Mouse (Mus musculus) limb, embryonic 12.5 days (tissue): ENCODE results near the gene Clec14a. TPM values are rescaled to one million over a fixed set of nuclear protein-coding genes. Genes with fewer than 3 reads are reported as not detected.

Source experiments
- ATAC-seq: fragments of 200-750 bp; cut with Nextera tagmentation; 2 replicates; pipeline ENCODE4 v1.8.0; 2017; ENCODE audit warnings: low read depth, moderate TSS enrichment; ENCODE audit not compliant: insufficient number of reproducible peaks, insufficient read depth, low FRiP score, low TSS enrichment
- H3K27ac ChIP-seq: fragments of 300-500 bp; sonication (generic); 2 replicates; pipeline ENCODE4 v1.5.1; 2016; ENCODE audit warnings: mild to moderate bottlenecking, moderate library complexity
- H3K27me3 ChIP-seq: fragments of 300-500 bp; sonication (generic); 2 replicates; pipeline ENCODE4 v1.6.1; 2016; ENCODE audit warnings: mild to moderate bottlenecking, moderate library complexity
- H3K36me3 ChIP-seq: fragments of 300-500 bp; sonication (generic); 2 replicates; pipeline ENCODE4 v1.6.1; 2016; ENCODE audit warnings: mild to moderate bottlenecking, moderate library complexity
- H3K4me1 ChIP-seq: fragments of 300-500 bp; sonication (generic); replicated peaks from 2 replicates; pipeline ENCODE4 v1.6.1; 2016
- H3K4me2 ChIP-seq: fragments of 300-500 bp; sonication (generic); 2 replicates; pipeline ENCODE4 v1.6.1; 2016; ENCODE audit warnings: mild to moderate bottlenecking, moderate library complexity
- H3K4me3 ChIP-seq: fragments of 300-500 bp; sonication (generic); replicated peaks from 2 replicates; pipeline ENCODE4 v1.5.1; 2016; ENCODE audit warnings: mild to moderate bottlenecking
- H3K9ac ChIP-seq: fragments of 300-500 bp; sonication (generic); replicated peaks from 2 replicates; pipeline ENCODE4 v1.6.1; 2016; ENCODE audit warnings: mild to moderate bottlenecking, moderate library complexity
- H3K9me3 ChIP-seq: fragments of 300-500 bp; sonication (generic); 2 replicates; pipeline ENCODE4 v1.6.1; 2016; ENCODE audit warnings: mild to moderate bottlenecking, moderate library complexity
- WGBS: fragments of 180-500 bp; shearing (Covaris S2); methylation state at CpG from one replicate; pipeline ENCODE4 v1.1.7; 2016; 5-methylcytosine and 5-hydroxymethylcytosine counted together
- polyA plus RNA-seq: library from polyadenylated mRNA; unstranded; fragments of >200 nt; fragmentation: Nextera tagmentation; extraction: Ambion mirVana; gene quantifications from 2 replicates; pipeline ENCODE4 v1.2.1, GENCODE M21; 2016

Clec14a gene
- polyA plus RNA-seq, 1 experiment from 2014 or later: 8.9 TPM

DNA sequence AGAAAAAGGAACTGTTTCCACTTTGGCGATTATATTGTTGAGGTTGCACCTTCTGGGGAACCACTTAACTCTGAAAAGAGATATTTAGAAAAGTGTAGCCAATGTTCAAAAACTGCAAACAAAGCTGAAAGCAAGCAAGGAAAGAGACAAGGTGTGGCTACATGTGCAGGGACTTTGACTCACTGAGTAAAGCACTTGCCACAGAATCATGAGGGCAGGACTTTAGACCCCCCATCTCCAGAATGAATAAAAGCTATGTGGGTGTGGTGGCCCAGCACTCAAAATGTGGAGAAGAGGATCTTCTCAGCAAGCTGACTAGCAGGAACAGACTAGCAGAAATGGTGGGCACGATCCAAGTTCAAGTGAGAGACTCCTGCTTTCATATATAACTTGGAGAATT lies 36.6 kb downstream of the Clec14a start:
- 88% methylated on average over 2 of the region's 2 CpGs for WGBS
- no peak overlapping the region for H3K4me2 ChIP-seq

DNA sequence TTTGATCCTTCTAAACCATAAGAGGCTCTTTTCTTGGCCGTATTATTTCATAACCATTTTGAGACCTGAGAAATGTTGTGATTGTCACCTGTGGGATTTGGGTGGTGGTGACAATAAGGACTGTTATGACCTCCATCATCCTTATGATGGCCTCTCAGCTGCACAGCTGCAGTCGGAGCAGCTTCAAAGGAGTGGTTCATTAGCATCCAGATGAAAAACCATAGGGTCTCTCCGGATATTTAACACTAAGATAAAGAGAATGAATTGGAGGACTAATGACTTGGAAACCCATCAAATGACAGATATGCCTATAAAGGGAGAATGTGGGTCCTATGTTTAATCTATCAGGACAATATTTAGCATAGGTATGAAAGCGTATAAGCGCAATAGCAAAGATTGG lies 43.4 kb downstream of the Clec14a start:
- H3K4me2 ChIP-seq: no peak overlapping the region
- no peak overlapping the region for H3K4me3 ChIP-seq
- H3K9me3 ChIP-seq: no peaks in the 10 kb centered on the region
- no peaks in the 10 kb centered on the region for H3K27me3 ChIP-seq
- no peaks in the 10 kb centered on the region for H3K36me3 ChIP-seq
- H3K9ac ChIP-seq: no peak overlapping the region
- no peaks in the 10 kb centered on the region for H3K4me1 ChIP-seq
- ATAC-seq: no peak
- no peak overlapping the region for H3K27ac ChIP-seq
- WGBS: 64% methylated on average over 5 of the region's 5 CpGs

More for the DNA sequence above, 36.6 kb downstream of the Clec14a start:
- Histone ChIP-seq H3K4me3 (no peak overlapping the region), H3K36me3 (no peaks in the 10 kb centered on the region), H3K4me1 (no peaks in the 10 kb centered on the region), H3K27me3 (no peaks in the 10 kb centered on the region), H3K9me3 (no peaks in the 10 kb centered on the region), H3K27ac (no peak overlapping the region), H3K9ac (no peak overlapping the region)
- no peak for ATAC-seq

DNA sequence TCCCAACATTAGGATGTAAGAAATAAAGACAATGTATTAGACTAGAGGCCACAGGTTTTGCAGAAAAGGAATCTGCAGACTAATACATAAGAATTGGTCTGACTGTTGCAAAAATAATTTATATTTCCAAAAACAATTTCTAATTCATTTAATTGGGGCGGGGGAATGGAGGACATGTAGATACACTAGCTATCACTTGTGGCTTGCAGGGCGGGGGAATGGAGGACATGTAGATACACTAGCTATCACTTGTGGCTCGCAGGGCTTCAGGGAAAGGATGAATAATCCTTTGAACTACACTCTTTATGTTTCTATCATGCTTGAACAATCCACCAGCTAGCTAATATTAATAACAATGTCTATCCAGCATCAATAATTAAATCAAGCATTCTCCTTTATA lies 50.0 kb downstream of the Clec14a start:
- no peak overlapping the region for H3K4me2 ChIP-seq
- no peak for ATAC-seq

DNA sequence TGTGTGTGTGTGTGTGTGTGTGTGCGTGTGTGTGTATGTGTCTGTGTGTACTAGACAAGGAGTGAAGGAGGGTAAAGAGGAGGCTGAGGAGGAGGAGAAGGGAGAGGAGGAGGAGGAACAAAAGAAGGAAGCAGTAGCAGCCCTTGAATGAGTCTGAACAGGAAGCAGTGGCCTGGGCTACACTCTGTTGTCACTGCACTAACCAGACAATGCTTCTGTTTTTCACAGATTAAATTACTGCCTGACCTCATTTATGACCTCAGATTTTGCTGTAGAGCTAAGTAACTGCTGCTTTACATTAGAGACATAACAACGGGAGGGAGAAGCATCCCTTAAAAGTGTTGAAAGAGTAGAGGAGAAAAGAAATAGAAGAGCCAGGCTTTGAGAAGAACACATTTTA lies 52.9 kb downstream of the Clec14a start:
- H3K36me3 ChIP-seq: no peaks in the 10 kb centered on the region

More for the DNA sequence above, 50.0 kb downstream of the Clec14a start:
- H3K9me3 ChIP-seq: no peaks in the 10 kb centered on the region
- peaks cover 9% of the 10 kb centered on the region; the same call in 1 of the 2 replicates for H3K4me1 ChIP-seq
- peaks cover 6% of the 10 kb centered on the region; the same call in 1 of the 2 replicates for H3K27me3 ChIP-seq
- H3K27ac ChIP-seq: no peak overlapping the region
- H3K36me3 ChIP-seq: no peaks in the 10 kb centered on the region
- no peak overlapping the region for H3K4me3 ChIP-seq
- WGBS: 91% methylated on average over 3 of the region's 3 CpGs
- no peak overlapping the region for H3K9ac ChIP-seq

More for the DNA sequence above, 52.9 kb downstream of the Clec14a start:
- Histone ChIP-seq H3K4me3 (no peak overlapping the region), H3K27me3 (peaks cover 35% of the 10 kb centered on the region), H3K4me1 (peaks cover 24% of the 10 kb centered on the region), H3K9me3 (no peaks in the 10 kb centered on the region), H3K27ac (no peak overlapping the region), H3K9ac (no peak overlapping the region), H3K4me2 (no peak overlapping the region)
- WGBS: 52% methylated on average over 2 of the region's 2 CpGs
- ATAC-seq: no peak

Other genes starting within 250 kb of the Clec14a start
- gene Sstr1, start 57.5 kb downstream of the Clec14a start, polyA plus RNA-seq: 1.4 and 1.9 TPM in 2 replicates